Mouse (Mus musculus): ENCODE data around the gene Tefm.

Gene Tefm

GRCm38 (mm10) chr11:80101298-80101697 is 40.7 kb downstream of the Tefm start:
- no peak for DNase-seq (ENCODE audit: low read depth in 2 of 2, low spot score in 2 of 2)

- DNase-seq (ENCODE audit: low read depth in 2 of 2, low spot score in 2 of 2), result no peak
Measured at GRCm38 (mm10) chr11:80098444-80099056, 43.4 kb downstream of the Tefm start.

- DNase-seq (ENCODE audit: low read depth in 2 of 2, low spot score in 2 of 2), result no peak
Measured at GRCm38 (mm10) chr11:80090555-80091164, 51.3 kb downstream of the Tefm start.

GRCm38 (mm10) chr11:80089817-80090214 is 52.2 kb downstream of the Tefm start:
- DNase-seq (ENCODE audit: low read depth in 2 of 2, low spot score in 2 of 2), result no peak

GRCm38 (mm10) chr11:80088917-80089816 is 52.8 kb downstream of the Tefm start, which contains the start of gene Atad5:
Gene Atad5 (plus strand): TSS chr11:80089400.
- peak; percentile 78 to 80 for DNase-seq (ENCODE audit: low read depth in 2 of 2, low spot score in 2 of 2)

- DNase-seq (ENCODE audit: low read depth in 2 of 2, low spot score in 2 of 2), result peak; percentile 89 to 93
Measured at GRCm38 (mm10) chr11:80086844-80087243, 55.1 kb downstream of the Tefm start.
